Mouse (Mus musculus): ENCODE data around the gene Ccdc42. TPM values are rescaled to one million over a fixed set of nuclear protein-coding genes. Genes with fewer than 3 reads are reported as not detected.

Gene Ccdc42
- not detected in 4 replicates for total RNA-seq (2023)

DNA sequence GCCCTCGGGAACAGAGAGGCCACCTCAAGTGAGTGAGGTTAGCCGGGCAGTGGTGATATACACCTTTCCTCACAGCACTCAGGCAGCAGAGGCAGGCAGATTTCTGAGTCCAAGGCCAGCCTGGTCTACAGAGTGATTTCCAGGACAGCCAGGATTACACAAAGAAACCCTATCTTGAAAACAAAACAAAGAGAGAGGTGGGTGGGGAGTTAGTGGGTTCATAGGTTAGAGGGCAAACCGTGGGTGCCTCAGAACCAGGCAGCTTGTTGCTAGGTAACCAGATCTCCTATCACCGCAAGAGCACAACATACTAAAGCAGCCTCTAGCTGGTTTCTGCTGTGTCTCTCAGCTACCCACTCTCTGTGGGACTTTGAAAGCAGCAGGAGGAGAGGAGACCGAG lies at the start of gene Ccdc42:
TSS of gene Ccdc42 (plus strand) at position 301 of the 400 bp plus-strand sequence.

GRCm38 (mm10) chr11:68555918-68556584 lies 30.8 kb upstream of the Ccdc42 start, which contains the start of gene Mfsd6l:
Gene Mfsd6l, plus strand, starts transcription at chr11:68556186.

Other genes starting within 250 kb of the Ccdc42 start
- not detected in 4 replicates for gene Ntn1, start 186.2 kb upstream of the Ccdc42 start, total RNA-seq (2023)
- gene Pik3r5, start 154.9 kb upstream of the Ccdc42 start, total RNA-seq (2023), result 33.9 to 37.8 TPM (median 34.5 TPM) in 4 replicates
- 0.17 to 0.86 TPM (median 0.38 TPM) in 3 of 4 replicates, not detected in the other for gene Pik3r6, start 84.0 kb upstream of the Ccdc42 start, total RNA-seq (2023)
- gene Mfsd6l, start 30.8 kb upstream of the Ccdc42 start, total RNA-seq (2023), result not detected in 4 replicates
- 0.28 to 0.88 TPM (median 0.51 TPM) in 4 replicates for gene Myh10, start 104.5 kb downstream of the Ccdc42 start, total RNA-seq (2023)